Mouse (Mus musculus): ENCODE measurements at regions not wholly inside any gene's neighbourhood (a gene's known extent, or its start where the extent isn't known, plus 50 kb on each side); places are given as distances from the start of the nearest gene placed in this dataset.

- Histone ChIP-seq H3K9ac (ENCODE audit: low read length) (no peak overlapping the region), H3K4me2 (ENCODE audit: low read depth) (no peak overlapping the region), H3K4me1 (ENCODE audit: control insufficient read depth, insufficient read depth, low read length) (no peaks in the 10 kb centered on the region), H3K27ac (ENCODE audit: low read depth, low read length) (no peak overlapping the region), H3K36me3 (ENCODE audit: control insufficient read depth, insufficient read depth, low read length) (no peaks in the 10 kb centered on the region), H3K27me3 (ENCODE audit: control insufficient read depth, insufficient read depth, low read length) (no peaks in the 10 kb centered on the region), H3K4me3 (ENCODE audit: low read depth, low read length) (no peak overlapping the region), H3K9me3 (ENCODE audit: control insufficient read depth, low read length) (no peaks in the 10 kb centered on the region)
- DNase-seq (ENCODE audit: low spot score) (no peak), ATAC-seq (ENCODE audit: insufficient read depth, low FRiP score, low TSS enrichment) (no peak)
- WGBS = 88% methylated on average over 6 of the region's 6 CpGs
Observed at GRCm38 (mm10) chr12:54402591-54402990, 198.9 kb upstream of the Egln3 start.

- Histone ChIP-seq H3K4me3 (ENCODE audit: low read depth, low read length) (no peak overlapping the region), H3K4me2 (ENCODE audit: low read depth) (no peak overlapping the region), H3K9me3 (ENCODE audit: control insufficient read depth, low read length) (no peaks in the 10 kb centered on the region), H3K36me3 (ENCODE audit: control insufficient read depth, insufficient read depth, low read length) (no peaks in the 10 kb centered on the region), H3K27me3 (ENCODE audit: control insufficient read depth, insufficient read depth, low read length) (no peaks in the 10 kb centered on the region), H3K27ac (ENCODE audit: low read depth, low read length) (no peak overlapping the region), H3K9ac (ENCODE audit: low read length) (no peak overlapping the region), H3K4me1 (ENCODE audit: control insufficient read depth, insufficient read depth, low read length) (no peaks in the 10 kb centered on the region)
- WGBS = 74% methylated on average over 1 of the region's 1 CpGs
- ATAC-seq (ENCODE audit: insufficient read depth, low FRiP score, low TSS enrichment) (no peak), DNase-seq (ENCODE audit: low spot score) (no peak)
Observed at GRCm38 (mm10) chr12:54401665-54402064, 198.0 kb upstream of the Egln3 start.

GRCm38 (mm10) chr12:54400084-54400483 lies 196.4 kb upstream of the Egln3 start:
- no peaks in the 10 kb centered on the region for H3K36me3 ChIP-seq (ENCODE audit: control insufficient read depth, insufficient read depth, low read length)
- no peak overlapping the region for H3K4me2 ChIP-seq (ENCODE audit: low read depth)
- WGBS = 70% methylated on average over 5 of the region's 5 CpGs
- H3K4me1 ChIP-seq (ENCODE audit: control insufficient read depth, insufficient read depth, low read length) = no peaks in the 10 kb centered on the region
- ATAC-seq (ENCODE audit: insufficient read depth, low FRiP score, low TSS enrichment) = no peak
- no peaks in the 10 kb centered on the region for H3K27me3 ChIP-seq (ENCODE audit: control insufficient read depth, insufficient read depth, low read length)
- no peak overlapping the region for H3K4me3 ChIP-seq (ENCODE audit: low read depth, low read length)
- no peak overlapping the region for H3K27ac ChIP-seq (ENCODE audit: low read depth, low read length)
- no peaks in the 10 kb centered on the region for H3K9me3 ChIP-seq (ENCODE audit: control insufficient read depth, low read length)
- no peak overlapping the region for H3K9ac ChIP-seq (ENCODE audit: low read length)
- DNase-seq (ENCODE audit: low spot score) = no peak

DNA sequence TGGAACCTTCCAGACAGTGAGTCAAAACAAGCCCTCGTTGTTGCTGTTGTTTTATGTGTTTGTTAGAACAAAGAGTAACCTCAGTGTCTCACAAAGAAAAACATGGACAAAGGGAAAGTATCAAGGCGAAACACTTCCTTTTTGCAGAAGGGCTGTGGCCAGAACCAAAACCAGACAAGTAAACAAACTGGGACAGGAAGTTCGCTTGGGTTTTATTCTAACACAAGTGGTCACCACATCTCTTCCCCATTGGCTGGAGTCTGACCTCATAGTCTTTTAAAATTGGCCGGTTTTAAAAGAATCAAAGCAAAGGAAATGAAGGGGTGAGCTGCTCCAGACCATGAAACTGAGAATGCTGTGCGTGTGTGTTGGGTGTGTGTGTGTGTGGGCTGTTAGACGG lies 194.4 kb upstream of the Egln3 start:
- ATAC-seq (ENCODE audit: insufficient read depth, low FRiP score, low TSS enrichment) (no peak), DNase-seq (ENCODE audit: low spot score) (no peak)
- H3K9ac ChIP-seq (ENCODE audit: low read length) = no peak overlapping the region
- 79% methylated on average over 6 of the region's 6 CpGs for WGBS
- H3K27me3 ChIP-seq (ENCODE audit: control insufficient read depth, insufficient read depth, low read length) = no peaks in the 10 kb centered on the region
- H3K9me3 ChIP-seq (ENCODE audit: control insufficient read depth, low read length) = no peaks in the 10 kb centered on the region
- H3K36me3 ChIP-seq (ENCODE audit: control insufficient read depth, insufficient read depth, low read length) = no peaks in the 10 kb centered on the region
- no peak overlapping the region for H3K27ac ChIP-seq (ENCODE audit: low read depth, low read length)
- H3K4me3 ChIP-seq (ENCODE audit: low read depth, low read length) = no peak overlapping the region
- no peaks in the 10 kb centered on the region for H3K4me1 ChIP-seq (ENCODE audit: control insufficient read depth, insufficient read depth, low read length)
- no peak overlapping the region for H3K4me2 ChIP-seq (ENCODE audit: low read depth)

DNA sequence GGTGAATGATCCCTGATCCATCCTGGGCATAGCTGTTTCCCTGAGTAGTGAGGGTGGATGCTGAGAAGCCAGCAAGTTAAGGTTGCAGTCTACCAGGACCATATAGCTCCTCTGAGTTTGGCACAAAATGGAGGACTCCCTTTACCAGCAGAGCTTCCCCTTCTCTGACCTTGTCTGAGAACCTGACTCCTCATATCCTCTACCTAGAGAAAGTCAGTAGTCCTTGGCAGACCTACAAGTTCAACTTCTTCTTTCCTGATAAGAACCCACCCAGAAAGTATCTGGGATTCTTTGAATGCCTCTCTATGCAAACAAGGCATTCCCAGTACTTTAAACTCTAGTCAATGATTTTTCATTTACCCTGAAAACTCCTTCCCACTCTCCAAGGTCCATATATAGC lies 193.3 kb upstream of the Egln3 start:
- Histone ChIP-seq H3K9me3 (ENCODE audit: control insufficient read depth, low read length) (no peaks in the 10 kb centered on the region), H3K4me1 (ENCODE audit: control insufficient read depth, insufficient read depth, low read length) (no peaks in the 10 kb centered on the region), H3K36me3 (ENCODE audit: control insufficient read depth, insufficient read depth, low read length) (no peaks in the 10 kb centered on the region), H3K27ac (ENCODE audit: low read depth, low read length) (no peak overlapping the region), H3K4me2 (ENCODE audit: low read depth) (no peak overlapping the region), H3K27me3 (ENCODE audit: control insufficient read depth, insufficient read depth, low read length) (no peaks in the 10 kb centered on the region), H3K4me3 (ENCODE audit: low read depth, low read length) (no peak overlapping the region), H3K9ac (ENCODE audit: low read length) (no peak overlapping the region)
- no peak for ATAC-seq (ENCODE audit: insufficient read depth, low FRiP score, low TSS enrichment)
- DNase-seq (ENCODE audit: low spot score) = no peak

GRCm38 (mm10) chr12:54396341-54396740 lies 192.7 kb upstream of the Egln3 start:
- H3K9me3 ChIP-seq (ENCODE audit: control insufficient read depth, low read length) = no peaks in the 10 kb centered on the region
- DNase-seq (ENCODE audit: low spot score) (no peak), ATAC-seq (ENCODE audit: insufficient read depth, low FRiP score, low TSS enrichment) (no peak)
- H3K4me1 ChIP-seq (ENCODE audit: control insufficient read depth, insufficient read depth, low read length) = no peaks in the 10 kb centered on the region
- WGBS = 80% methylated on average over 5 of the region's 5 CpGs
- H3K36me3 ChIP-seq (ENCODE audit: control insufficient read depth, insufficient read depth, low read length) = no peaks in the 10 kb centered on the region
- no peak overlapping the region for H3K9ac ChIP-seq (ENCODE audit: low read length)
- no peaks in the 10 kb centered on the region for H3K27me3 ChIP-seq (ENCODE audit: control insufficient read depth, insufficient read depth, low read length)
- H3K4me3 ChIP-seq (ENCODE audit: low read depth, low read length) = no peak overlapping the region
- no peak overlapping the region for H3K27ac ChIP-seq (ENCODE audit: low read depth, low read length)
- no peak overlapping the region for H3K4me2 ChIP-seq (ENCODE audit: low read depth)

- Histone ChIP-seq H3K27ac (ENCODE audit: low read depth, low read length) (no peak overlapping the region), H3K4me3 (ENCODE audit: low read depth, low read length) (no peak overlapping the region), H3K9ac (ENCODE audit: low read length) (no peak overlapping the region), H3K36me3 (ENCODE audit: control insufficient read depth, insufficient read depth, low read length) (no peaks in the 10 kb centered on the region), H3K9me3 (ENCODE audit: control insufficient read depth, low read length) (no peaks in the 10 kb centered on the region), H3K4me1 (ENCODE audit: control insufficient read depth, insufficient read depth, low read length) (no peaks in the 10 kb centered on the region), H3K4me2 (ENCODE audit: low read depth) (no peak overlapping the region), H3K27me3 (ENCODE audit: control insufficient read depth, insufficient read depth, low read length) (no peaks in the 10 kb centered on the region)
- 66% methylated on average over 4 of the region's 4 CpGs for WGBS
- DNase-seq (ENCODE audit: low spot score) = no peak
- no peak for ATAC-seq (ENCODE audit: insufficient read depth, low FRiP score, low TSS enrichment)
Observed at GRCm38 (mm10) chr12:54385401-54385800, 181.7 kb upstream of the Egln3 start.

DNA sequence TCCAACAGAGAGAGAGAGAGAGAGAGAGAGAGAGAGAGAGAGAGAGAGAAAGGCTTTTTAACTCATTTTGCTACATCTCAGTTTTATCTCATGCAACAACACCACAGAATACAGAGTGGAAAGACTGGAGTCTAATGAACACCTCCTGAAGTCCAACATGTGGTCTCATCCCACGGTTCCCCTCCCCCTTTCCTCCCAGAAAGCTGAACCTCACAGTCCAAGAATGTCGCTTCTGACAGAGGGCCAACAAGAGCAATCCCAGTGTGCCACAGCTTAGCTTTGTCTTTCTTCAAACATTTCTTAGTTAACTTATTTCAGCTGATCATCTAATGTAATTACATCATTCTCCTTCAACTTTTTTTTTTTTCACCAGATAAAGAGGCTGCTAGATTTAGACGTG lies 180.5 kb upstream of the Egln3 start:
- WGBS = 68% methylated on average over 3 of the region's 3 CpGs
- Histone ChIP-seq H3K4me2 (ENCODE audit: low read depth) (no peak overlapping the region), H3K27ac (ENCODE audit: low read depth, low read length) (no peak overlapping the region), H3K36me3 (ENCODE audit: control insufficient read depth, insufficient read depth, low read length) (no peaks in the 10 kb centered on the region), H3K9ac (ENCODE audit: low read length) (no peak overlapping the region), H3K27me3 (ENCODE audit: control insufficient read depth, insufficient read depth, low read length) (no peaks in the 10 kb centered on the region), H3K9me3 (ENCODE audit: control insufficient read depth, low read length) (no peaks in the 10 kb centered on the region), H3K4me3 (ENCODE audit: low read depth, low read length) (no peak overlapping the region), H3K4me1 (ENCODE audit: control insufficient read depth, insufficient read depth, low read length) (no peaks in the 10 kb centered on the region)
- no peak for ATAC-seq (ENCODE audit: insufficient read depth, low FRiP score, low TSS enrichment)
- no peak for DNase-seq (ENCODE audit: low spot score)

DNA sequence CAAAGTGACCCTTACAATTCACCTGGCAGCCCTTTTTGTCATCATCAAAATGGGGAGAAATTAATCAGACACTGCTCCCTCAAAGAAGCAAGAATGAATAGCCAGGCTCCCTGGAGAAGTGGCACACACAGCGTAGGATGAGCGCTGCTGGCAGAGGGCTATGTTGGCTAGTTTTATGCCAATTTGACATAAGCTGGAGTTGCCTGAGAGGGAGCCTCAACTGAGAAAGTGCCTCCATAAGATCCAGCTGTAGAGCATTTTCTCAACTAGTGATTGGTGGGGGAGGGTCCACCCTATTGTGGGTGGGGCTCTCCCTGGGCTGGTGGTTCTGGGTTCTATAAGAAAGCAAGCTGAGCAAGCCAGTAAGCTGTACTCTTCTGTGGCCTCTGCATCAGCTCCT lies 179.3 kb upstream of the Egln3 start:
- H3K4me1 ChIP-seq (ENCODE audit: control insufficient read depth, insufficient read depth, low read length) = no peaks in the 10 kb centered on the region
- WGBS = 97% methylated on average over 2 of the region's 2 CpGs
- no peaks in the 10 kb centered on the region for H3K27me3 ChIP-seq (ENCODE audit: control insufficient read depth, insufficient read depth, low read length)
- DNase-seq (ENCODE audit: low spot score) = no peak
- no peak for ATAC-seq (ENCODE audit: insufficient read depth, low FRiP score, low TSS enrichment)
- H3K9me3 ChIP-seq (ENCODE audit: control insufficient read depth, low read length) = no peaks in the 10 kb centered on the region
- no peak overlapping the region for H3K9ac ChIP-seq (ENCODE audit: low read length)
- no peak overlapping the region for H3K4me2 ChIP-seq (ENCODE audit: low read depth)
- H3K27ac ChIP-seq (ENCODE audit: low read depth, low read length) = no peak overlapping the region
- H3K36me3 ChIP-seq (ENCODE audit: control insufficient read depth, insufficient read depth, low read length) = no peaks in the 10 kb centered on the region
- H3K4me3 ChIP-seq (ENCODE audit: low read depth, low read length) = no peak overlapping the region
